In the genomic region with DNA sequence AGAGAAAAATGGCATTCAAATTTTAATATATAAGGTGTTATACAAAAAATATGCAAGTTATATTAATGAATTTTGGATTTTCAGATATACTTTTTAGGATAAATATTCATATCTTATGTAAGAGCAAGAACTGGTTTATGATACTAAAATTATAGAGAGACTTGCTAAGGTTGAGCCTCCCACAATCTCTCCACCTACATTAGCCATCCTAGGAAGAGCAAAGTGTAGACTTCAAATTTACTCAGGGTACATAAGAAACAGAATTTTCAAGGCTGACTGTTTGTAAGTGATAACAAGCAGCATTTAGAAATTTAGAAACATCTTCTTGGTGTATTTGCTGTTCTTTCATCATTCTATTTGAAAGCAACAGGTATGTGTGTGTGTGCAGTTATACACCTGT, we compare ENCODE assay signal across 23 mouse cellular contexts.
DNase-seq lines count a peak whose midpoint lies in the region; ATAC-seq and TF ChIP-seq lines count a peak whose summit lies in the region.
"Had no signal": no experiment of that assay in that cellular context is flagged by ENCODE, and none has a peak within 500 bp of the region (broad histone marks: within the 10 kb centered on the region; RNA-seq: fewer than 3 reads in every experiment).

No protein-coding gene starts in this region.

- H3K4me1 ChIP-seq in lung, postnatal 0 days (ENCODE audit: insufficient read depth, low read depth, low read length), result no peaks in the 10 kb centered on the region

- no peak for DNase-seq in layer of hippocampus, adult 2 months (ENCODE audit: low spot score in 2 of 2)
- no peak for DNase-seq in layer of hippocampus, postnatal 36 days
- DNase-seq in lung, postnatal 0 days (ENCODE audit: low spot score), result peak; percentile 2
- DNase-seq in lung, postnatal 14 days, result no peak
- peak; percentile 71 for DNase-seq in brain, adult 2 months (ENCODE audit: low read depth, low spot score)
- DNase-seq in telencephalon, adult 2 months (ENCODE audit: low read depth, low spot score), result peak; percentile 73
- DNase-seq in kidney, adult 11 months, result no peak
- DNase-seq: adrenal gland, adult 2 months; adrenal gland, postnatal 10 days; adrenal gland, postnatal 25 days; cerebellum, adult 11-12 months; cerebellum, adult 2 months; cerebellum, adult 9-10 months; cerebellum, postnatal 10 days; cerebellum, postnatal 25 days; embryo, embryonic 11 days had no signal

- 0 out of 2 replicates have a peak overlapping the region, but pooled peaks have one; percentile 73 for H3K27ac ChIP-seq in layer of hippocampus, adult 2 months
- no peak overlapping the region for H3K27ac ChIP-seq in lung, postnatal 0 days (ENCODE audit: low read length)
- H3K27ac ChIP-seq: embryonic facial prominence, embryonic 15.5 days; forebrain, embryonic 10.5 days; forebrain, embryonic 12.5 days had no signal

- no peak for TF ChIP-seq EP300 in lung, postnatal 0 days (IDR thresholded peaks at IDR 0.05)

- H3K9me3 ChIP-seq in lung, postnatal 0 days (ENCODE audit: low read length), result no peaks in the 10 kb centered on the region
- H3K9me3 ChIP-seq: embryonic facial prominence, embryonic 13.5 days; embryonic facial prominence, embryonic 15.5 days; forebrain, embryonic 10.5 days; forebrain, embryonic 12.5 days had no signal

- no peak for ATAC-seq in lung, postnatal 0 days
- ATAC-seq: forebrain, embryonic 14.5 days; forebrain, embryonic 16.5 days had no signal

- H3K4me3 ChIP-seq in layer of hippocampus, adult 2 months, result no peak overlapping the region
- H3K4me3 ChIP-seq in lung, postnatal 0 days (ENCODE audit: low read depth, low read length), result no peak overlapping the region
- H3K4me3 ChIP-seq: embryonic facial prominence, embryonic 13.5 days; embryonic facial prominence, embryonic 15.5 days; erythroblast, embryonic 14.5 days; forebrain, embryonic 10.5 days; forebrain, embryonic 12.5 days had no signal

- H3K4me2 ChIP-seq in lung, postnatal 0 days (replicated peaks; ENCODE audit: low read depth, low read length), result no peak overlapping the region
- H3K4me2 ChIP-seq: embryonic facial prominence, embryonic 13.5 days; embryonic facial prominence, embryonic 15.5 days; forebrain, embryonic 12.5 days had no signal

- H3K36me3 ChIP-seq in lung, postnatal 0 days (ENCODE audit: insufficient read depth, low read length), result no peaks in the 10 kb centered on the region
- H3K36me3 ChIP-seq: embryonic facial prominence, embryonic 13.5 days; embryonic facial prominence, embryonic 15.5 days; forebrain, embryonic 10.5 days; forebrain, embryonic 12.5 days had no signal

- H3K27me3 ChIP-seq in lung, postnatal 0 days (replicated peaks; ENCODE audit: insufficient read depth, low read length), result no peaks in the 10 kb centered on the region
- H3K27me3 ChIP-seq: embryonic facial prominence, embryonic 13.5 days; embryonic facial prominence, embryonic 15.5 days; forebrain, embryonic 12.5 days had no signal

- TF ChIP-seq CTCF in layer of hippocampus, adult 2 months (conservative IDR thresholded peaks at IDR 0.05), result no peak
- TF ChIP-seq CTCF in lung, postnatal 0 days (IDR thresholded peaks at IDR 0.05), result no peak

- H3K9ac ChIP-seq in lung, postnatal 0 days (replicated peaks; ENCODE audit: low read depth), result no peak overlapping the region
- H3K9ac ChIP-seq: embryonic facial prominence, embryonic 13.5 days; embryonic facial prominence, embryonic 15.5 days; forebrain, embryonic 12.5 days had no signal

Comparison
In these comparisons a context has a peak if more than half of its experiments do, and no peak if none do; other contexts are left out.
1. DNase-seq: peak in lung, postnatal 0 days (single experiment), brain, adult 2 months (single experiment) and telencephalon, adult 2 months (single experiment); none in layer of hippocampus, adult 2 months (0 of 2), layer of hippocampus, postnatal 36 days (0 of 2), lung, postnatal 14 days (single experiment) and kidney, adult 11 months (single experiment).